Mouse (Mus musculus) testis, adult 2 months (tissue): ENCODE results near the gene Sapcd1.

Experiments used
- CTCF ChIP-seq: fragments of 200-500 bp; IDR thresholded peaks from 2 replicates; pipeline ENCODE4 v1.5.1; 2012; ENCODE audit warnings: low read depth, mild to moderate bottlenecking, inconsistent platforms, low read length, moderate library complexity; ENCODE audit not compliant: control insufficient read depth, insufficient read depth, insufficient replicate concordance
- POLR2A ChIP-seq: fragments of 200-500 bp; IDR thresholded peaks from 2 replicates; pipeline ENCODE4 v1.6.1; 2012; ENCODE audit warnings: low read depth, mild to moderate bottlenecking, inconsistent platforms, low read length, moderate library complexity; ENCODE audit not compliant: control insufficient read depth

GRCm38 (mm10) chr17:35018171-35018570, 9.6 kb downstream of the Sapcd1 start:
- TF ChIP-seq CTCF, result no peak
- TF ChIP-seq POLR2A, result no peak
